Mouse (Mus musculus) G1E (cell line): Measurements from ENCODE around the gene Scn4b. TPM values are rescaled to one million over a fixed set of nuclear protein-coding genes. Genes with fewer than 3 reads are reported as not detected.

Experiments
- ATAC-seq: 2 replicates; pipeline ENCODE4 v1.8.0; 2016; ENCODE audit warnings: mild to moderate bottlenecking; ENCODE audit not compliant: insufficient number of reproducible peaks, poor library complexity, low FRiP score, severe bottlenecking; ENCODE audit errors: extremely low read depth
- DNase-seq: peaks from one replicate; pipeline ENCODE4 v3.0.0; 2012; ENCODE audit warnings: low spot score
- H3K27me3 ChIP-seq: 2 replicates; pipeline ENCODE4 v1.6.1; 2012; ENCODE audit warnings: mild to moderate bottlenecking, low read length, inconsistent platforms; ENCODE audit not compliant: insufficient read depth
- H3K36me3 ChIP-seq: replicated peaks from 2 replicates; pipeline ENCODE3; 2012; ENCODE audit warnings: mild to moderate bottlenecking, inconsistent platforms
- H3K4me1 ChIP-seq: 2 replicates; pipeline ENCODE4 v1.6.1; 2012; ENCODE audit warnings: low read depth, low read length, inconsistent platforms, mixed read lengths; ENCODE audit not compliant: insufficient read depth
- H3K4me3 ChIP-seq: 2 replicates; pipeline ENCODE4 v1.5.1; 2012; ENCODE audit warnings: low read depth, mild to moderate bottlenecking, inconsistent platforms, low read length, moderate library complexity, mixed read lengths
- H3K9me3 ChIP-seq: replicated peaks from 2 replicates; pipeline ENCODE4 v1.6.1; 2012; ENCODE audit warnings: inconsistent platforms
- CTCF ChIP-seq: IDR thresholded peaks from 2 replicates; pipeline ENCODE4 v1.5.1; 2012; ENCODE audit warnings: low read depth, low read length, inconsistent platforms, mixed read lengths
- GATA1 ChIP-seq: IDR thresholded peaks from 2 replicates; pipeline ENCODE4 v1.6.1; 2012; ENCODE audit warnings: borderline replicate concordance, low read length, inconsistent platforms, mixed read lengths
- GATA2 ChIP-seq: IDR thresholded peaks from 2 replicates; pipeline ENCODE4 v1.6.1; 2012; ENCODE audit warnings: low read depth, low read length, inconsistent platforms, borderline replicate concordance
- POLR2AphosphoS5 ChIP-seq: IDR thresholded peaks from 2 replicates; pipeline ENCODE4 v1.6.1; 2012; ENCODE audit warnings: low read depth, low read length, inconsistent platforms; ENCODE audit not compliant: insufficient replicate concordance
- TAL1 ChIP-seq: conservative IDR thresholded peaks from 2 replicates; pipeline ENCODE4 v1.6.1; 2012; ENCODE audit warnings: low read depth, low read length, inconsistent platforms, mixed read lengths
- polyA plus RNA-seq: library from polyadenylated mRNA; stranded (reverse); fragments of >175 nt; gene quantifications from 2 replicates; pipeline ENCODE4 v1.2.3, GENCODE M21; 2012
- total RNA-seq, 2 experiments: library from RNA; stranded (forward) in 1 of 2; stranded (reverse) in 1 of 2; fragments of 200-1000 nt in 1 of 2; fragments of >200 nt in 1 of 2; fragmentation: Nextera tagmentation in 1 of 2; gene quantifications; 2 replicates each; pipeline ENCODE4 v1.2.3; 2014 to 2017

Scn4b gene
- total and polyA plus RNA-seq, 3 experiments, result 0.05 TPM; not detected in 2

DNA sequence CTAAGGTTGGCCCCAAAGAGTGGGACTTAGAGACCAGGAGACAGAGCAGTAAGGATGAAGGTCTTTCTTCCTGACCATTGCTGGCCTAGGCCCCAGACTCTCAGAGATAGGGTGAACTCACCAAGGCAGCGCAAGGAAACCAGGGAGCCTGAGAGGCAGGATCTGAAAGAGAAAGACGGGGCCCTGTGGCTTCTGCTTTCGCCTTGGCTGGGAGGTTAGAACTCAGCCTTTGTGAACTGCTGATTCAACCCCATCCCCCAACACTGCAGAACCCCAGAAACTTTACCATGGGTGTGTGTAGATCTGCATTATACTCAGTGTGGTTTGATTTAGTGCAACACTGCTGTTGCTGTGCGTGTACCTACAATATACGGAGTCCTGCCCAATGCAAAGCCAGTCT lies 41.1 kb downstream of the Scn4b start:
- Histone ChIP-seq H3K4me3 (no peak overlapping the region), H3K27me3 (peaks cover 2% of the 10 kb centered on the region; the same call in 1 of the 2 replicates), H3K36me3 (no peaks in the 10 kb centered on the region), H3K9me3 (no peaks in the 10 kb centered on the region), H3K4me1 (no peaks in the 10 kb centered on the region)
- DNase-seq, result no peak
- no peak for TF ChIP-seq TAL1
- no peak for TF ChIP-seq GATA2
- TF ChIP-seq POLR2AphosphoS5, result no peak
- no peak for TF ChIP-seq GATA1
- no peak for TF ChIP-seq CTCF
- no peak for ATAC-seq

DNA sequence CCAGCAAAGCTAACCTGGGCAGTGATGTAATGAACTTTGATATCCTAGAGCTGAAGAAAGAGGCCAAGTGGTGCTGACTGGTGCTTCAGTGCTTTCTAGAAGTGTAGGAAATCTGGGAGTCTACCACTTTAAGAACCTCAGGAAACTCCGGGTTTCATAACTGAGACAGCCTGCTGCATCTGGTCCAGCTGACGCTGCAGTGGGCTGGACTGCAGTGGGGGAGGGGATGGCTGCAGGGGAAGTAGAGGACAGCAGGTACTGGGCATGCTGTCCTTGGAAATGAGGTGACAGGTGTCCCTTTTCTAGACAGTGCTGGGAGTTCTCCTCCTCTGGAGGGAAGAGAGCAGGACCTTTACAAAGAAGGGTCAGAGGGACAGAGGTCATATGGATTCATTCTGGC lies 43.6 kb downstream of the Scn4b start, which contains the start of gene BC049352:
Gene BC049352 (plus strand): TSS at position 238 of the 400 bp plus-strand sequence.
- no peak for TF ChIP-seq TAL1
- no peak for TF ChIP-seq POLR2AphosphoS5
- TF ChIP-seq CTCF, result no peak
- TF ChIP-seq GATA1, result no peak
- no peak for TF ChIP-seq GATA2
- Histone ChIP-seq H3K9me3 (no peaks in the 10 kb centered on the region), H3K27me3 (no peaks in the 10 kb centered on the region; the same call in 1 of the 2 replicates), H3K4me3 (no peak within 1 kb of the TSS), H3K4me1 (no peaks in the 10 kb centered on the region), H3K36me3 (no peaks in the 10 kb centered on the region)
- DNase-seq (no peak), ATAC-seq (no peak)

- ATAC-seq (no peak), DNase-seq (no peak)
- H3K9me3 ChIP-seq, result no peaks in the 10 kb centered on the region
- no peaks in the 10 kb centered on the region for H3K36me3 ChIP-seq
- H3K4me1 ChIP-seq, result no peaks in the 10 kb centered on the region
- no peak for TF ChIP-seq CTCF
- no peak for TF ChIP-seq GATA1
- TF ChIP-seq GATA2, result no peak
- no peak for TF ChIP-seq TAL1
- no peak for TF ChIP-seq POLR2AphosphoS5
- no peaks in the 10 kb centered on the region; the same call in 1 of the 2 replicates for H3K27me3 ChIP-seq
- no peak overlapping the region for H3K4me3 ChIP-seq
These were observed 44.3 kb downstream of the Scn4b start for GRCm38 (mm10) chr9:45182521-45182920.

DNA sequence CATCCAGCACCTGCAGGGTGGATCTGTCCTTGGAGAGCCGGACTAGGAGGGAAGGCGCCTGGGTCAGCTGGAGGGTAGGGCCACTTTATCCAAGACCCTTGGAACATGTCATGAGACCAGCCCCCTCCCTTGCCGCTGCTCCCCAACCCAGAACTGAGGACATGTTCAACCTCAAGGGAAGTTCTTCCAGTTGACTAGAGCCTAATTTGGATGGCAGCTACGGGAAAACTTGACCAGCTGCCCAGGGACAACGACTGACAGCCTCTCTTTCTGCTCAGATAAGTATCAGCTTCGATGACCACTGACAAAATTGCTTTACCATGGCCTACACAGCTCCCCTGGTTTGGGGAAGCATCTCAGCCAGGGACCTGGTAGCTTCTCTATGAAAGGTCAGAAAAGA lies 45.1 kb downstream of the Scn4b start:
- no peak overlapping the region for H3K4me3 ChIP-seq
- no peak for TF ChIP-seq CTCF
- TF ChIP-seq GATA1, result no peak
- TF ChIP-seq TAL1, result no peak
- TF ChIP-seq GATA2, result no peak
- no peak for TF ChIP-seq POLR2AphosphoS5
- no peaks in the 10 kb centered on the region for H3K36me3 ChIP-seq
- peaks cover 2% of the 10 kb centered on the region; the same call in 1 of the 2 replicates for H3K27me3 ChIP-seq
- no peaks in the 10 kb centered on the region for H3K4me1 ChIP-seq
- no peaks in the 10 kb centered on the region for H3K9me3 ChIP-seq
- ATAC-seq (no peak), DNase-seq (no peak)

DNA sequence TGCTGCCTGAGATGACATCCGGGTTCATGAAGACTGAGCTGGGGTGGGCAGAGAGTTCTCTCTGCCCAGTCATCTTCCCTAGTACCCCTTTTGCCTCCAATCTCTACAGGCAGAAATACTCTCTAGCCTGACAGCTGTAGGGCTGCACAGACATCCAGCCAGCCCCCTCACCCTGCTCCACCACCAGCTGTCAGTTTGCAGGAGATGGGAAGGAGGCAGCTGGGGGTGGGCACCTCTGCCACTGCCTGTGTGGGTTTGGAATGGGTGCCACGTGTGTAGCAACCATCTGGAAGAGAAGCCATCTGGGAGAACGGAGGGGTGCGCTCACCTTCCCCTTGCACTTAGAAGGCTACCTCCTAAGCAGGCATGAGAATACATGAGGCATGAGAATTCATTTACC lies 47.1 kb downstream of the Scn4b start:
- Histone ChIP-seq H3K4me3 (no peak overlapping the region), H3K4me1 (no peaks in the 10 kb centered on the region), H3K9me3 (no peaks in the 10 kb centered on the region), H3K27me3 (peaks cover 2% of the 10 kb centered on the region; the same call in 1 of the 2 replicates), H3K36me3 (no peaks in the 10 kb centered on the region)
- DNase-seq (no peak), ATAC-seq (no peak)
- TF ChIP-seq POLR2AphosphoS5 (no peak), GATA2 (no peak), TAL1 (no peak), CTCF (no peak), GATA1 (no peak)

DNA sequence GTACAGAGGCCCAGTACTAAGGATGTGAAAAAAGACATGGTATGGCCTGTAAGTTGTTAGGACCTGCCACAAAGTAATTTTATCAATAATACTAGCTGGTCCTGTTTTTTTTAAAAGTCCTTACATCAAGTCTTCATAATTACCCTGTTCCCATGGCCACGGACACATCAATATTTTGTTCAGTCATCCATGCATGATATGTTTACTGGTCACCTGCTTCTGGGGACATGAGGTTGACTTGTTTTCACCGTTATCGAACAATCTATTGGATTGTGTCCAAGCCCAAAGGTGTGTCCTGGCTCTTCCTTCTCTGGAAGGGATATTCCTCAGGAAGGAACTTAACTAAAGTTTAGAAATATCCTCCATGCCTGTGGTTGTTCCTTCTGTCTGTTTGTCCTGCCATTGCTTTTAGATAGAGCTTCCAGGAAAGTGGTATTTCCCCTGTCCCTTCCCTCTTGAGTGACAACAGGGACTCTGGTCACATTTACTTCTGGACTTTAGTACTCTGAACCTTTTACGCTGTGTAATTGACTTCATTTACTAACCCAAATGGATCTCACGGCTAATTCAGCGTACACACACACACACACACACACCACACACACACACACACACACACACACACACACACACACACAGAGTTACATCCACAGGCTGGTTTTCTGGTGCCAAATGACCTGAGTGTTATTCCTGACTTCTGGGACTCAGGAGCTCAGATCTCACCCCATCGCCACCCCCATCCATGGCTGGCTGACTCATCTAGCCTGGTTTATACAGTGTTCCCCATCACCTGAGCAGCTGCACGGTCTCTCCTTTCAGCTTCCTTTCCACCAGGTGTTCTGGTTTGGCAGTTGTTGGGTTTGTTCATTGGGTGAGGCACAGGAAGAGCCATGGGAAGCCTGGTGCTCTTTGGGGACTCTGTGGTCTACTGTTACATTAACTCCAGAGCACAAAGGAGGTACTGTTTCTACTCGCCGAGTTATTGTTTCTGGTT lies 50.7 kb downstream of the Scn4b start:
- ATAC-seq (no peak), DNase-seq (no peak)
- TF ChIP-seq GATA1, result no peak
- TF ChIP-seq CTCF, result no peak
- no peak for TF ChIP-seq POLR2AphosphoS5
- TF ChIP-seq TAL1, result no peak
- TF ChIP-seq GATA2, result no peak
- H3K4me3 ChIP-seq, result no peak overlapping the region
- H3K36me3 ChIP-seq, result no peaks in the 10 kb centered on the region
- no peaks in the 10 kb centered on the region for H3K9me3 ChIP-seq
- no peaks in the 10 kb centered on the region for H3K4me1 ChIP-seq
- peaks cover 2% of the 10 kb centered on the region; the same call in 1 of the 2 replicates for H3K27me3 ChIP-seq
